Mouse (Mus musculus): Measurements from ENCODE around the gene Atp8a2.
"Not testable (repeated sequence)": the region's sequence is repeated elsewhere in the genome, so short reads cannot be mapped to it uniquely, and the experiment has no call there.

Atp8a2 gene

DNA sequence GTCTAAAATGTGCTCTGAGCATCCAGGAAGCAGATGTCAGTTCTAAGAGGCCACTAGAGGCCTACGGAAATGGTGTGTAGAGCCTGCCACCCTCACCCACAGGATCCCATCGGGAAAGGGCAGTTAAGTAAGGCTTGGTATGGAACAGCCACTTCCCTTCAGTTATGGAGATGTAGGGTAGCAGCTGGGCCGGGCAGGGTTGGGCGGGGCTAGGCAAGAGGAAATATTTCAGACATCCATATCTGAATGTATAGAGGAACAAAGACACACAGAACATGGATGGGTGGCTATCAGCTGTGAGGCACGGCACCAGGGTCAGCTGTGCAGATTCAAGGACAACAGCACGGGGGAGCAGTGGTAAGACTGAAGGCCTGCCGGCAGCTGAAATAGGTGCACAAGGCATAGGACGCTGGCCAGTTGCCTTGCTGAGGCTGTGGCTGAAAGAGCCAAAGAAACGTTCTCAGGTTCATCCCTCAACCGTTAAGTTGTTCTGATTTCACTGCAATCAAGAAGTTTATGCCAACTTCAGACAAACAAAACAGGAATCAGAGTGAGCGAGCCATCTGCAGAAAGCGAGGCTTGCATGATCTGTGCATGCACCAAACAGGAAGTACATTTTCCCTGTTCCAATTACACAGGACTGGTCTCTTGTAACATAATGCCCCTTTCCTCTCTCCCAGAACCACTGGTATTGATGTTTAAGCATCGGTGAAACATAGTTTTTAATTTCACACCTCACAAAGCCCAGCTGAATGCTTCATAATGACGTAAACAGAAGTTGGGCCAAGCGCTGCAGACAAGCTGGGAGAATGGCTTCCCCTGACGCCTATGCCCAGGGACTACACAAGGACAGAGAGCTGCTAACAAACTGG lies 549.9 kb downstream of the Atp8a2 start:
- DNase-seq (ENCODE audit: extremely low read depth, low read depth), result no peak

GRCm38 (mm10) chr14:59644896-59645295 lies 552.1 kb downstream of the Atp8a2 start:
- DNase-seq (ENCODE audit: extremely low read depth, low read depth), result no peak

- no peak for DNase-seq (ENCODE audit: extremely low read depth, low read depth)
Measured at GRCm38 (mm10) chr14:59644166-59644565, 552.8 kb downstream of the Atp8a2 start.

DNA sequence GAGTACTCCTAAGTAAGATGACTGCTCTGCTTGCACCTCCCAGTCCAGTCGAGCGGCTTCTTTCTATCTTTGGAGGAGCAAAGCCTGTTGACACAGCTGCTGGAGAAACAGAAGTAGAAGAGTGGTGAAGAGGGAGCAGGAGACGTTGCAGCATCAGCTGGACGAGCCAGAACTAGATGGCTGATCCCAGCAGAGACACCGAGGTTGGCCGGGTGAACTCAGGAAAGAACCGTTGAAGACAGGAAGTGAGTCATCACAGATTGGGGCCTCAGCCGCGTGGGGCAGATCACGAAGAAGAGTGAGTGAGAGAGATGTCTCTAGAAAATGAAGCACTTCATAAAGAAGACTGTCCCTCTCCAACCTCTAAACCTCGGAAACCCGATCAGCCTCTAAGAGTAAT lies 553.4 kb downstream of the Atp8a2 start:
- peak; percentile 8 for DNase-seq (ENCODE audit: extremely low read depth, low read depth)

DNA sequence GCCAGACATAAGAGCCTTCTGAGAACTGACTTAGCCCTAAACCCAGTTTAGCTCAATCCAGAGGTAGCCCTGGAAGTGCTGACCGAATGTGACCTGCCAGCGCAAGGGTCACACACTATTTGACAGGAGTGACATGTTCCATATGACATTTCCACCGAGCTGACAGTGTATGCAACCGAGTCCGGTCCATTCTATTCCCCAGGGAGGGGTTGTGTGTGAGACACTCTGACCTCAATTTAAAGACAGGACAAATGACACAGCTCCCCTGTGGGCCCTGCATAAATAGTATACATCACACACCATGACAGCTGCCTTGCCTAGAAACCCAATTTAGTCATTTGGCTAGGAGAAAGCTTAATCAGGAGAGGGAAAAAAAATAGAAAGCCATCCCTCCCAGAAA lies 555.1 kb downstream of the Atp8a2 start:
- no peak for DNase-seq (ENCODE audit: extremely low read depth, low read depth)

- no peak for DNase-seq (ENCODE audit: extremely low read depth, low read depth)
Measured at GRCm38 (mm10) chr14:59638906-59639703, 557.9 kb downstream of the Atp8a2 start.

DNA sequence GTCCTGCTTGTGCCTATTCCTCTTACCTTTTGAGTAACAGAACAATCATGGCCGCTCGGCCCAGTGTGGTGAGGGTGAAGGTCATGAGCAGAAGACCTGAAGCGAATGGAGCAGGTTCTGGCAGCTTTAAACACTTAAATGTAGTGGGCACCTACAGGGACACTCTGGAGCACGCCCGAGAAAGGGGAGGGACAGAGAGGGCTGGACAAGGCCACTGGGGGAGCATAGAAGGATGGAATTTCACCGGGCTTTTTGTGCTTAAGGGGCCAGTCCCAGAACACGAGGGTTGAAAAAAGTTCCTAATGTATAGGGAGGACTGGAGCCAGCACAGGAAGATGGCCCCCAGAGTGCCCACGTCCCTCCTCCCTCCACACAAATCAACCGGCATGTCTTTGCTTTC lies 563.0 kb downstream of the Atp8a2 start:
- DNase-seq (ENCODE audit: extremely low read depth, low read depth), result no peak

DNA sequence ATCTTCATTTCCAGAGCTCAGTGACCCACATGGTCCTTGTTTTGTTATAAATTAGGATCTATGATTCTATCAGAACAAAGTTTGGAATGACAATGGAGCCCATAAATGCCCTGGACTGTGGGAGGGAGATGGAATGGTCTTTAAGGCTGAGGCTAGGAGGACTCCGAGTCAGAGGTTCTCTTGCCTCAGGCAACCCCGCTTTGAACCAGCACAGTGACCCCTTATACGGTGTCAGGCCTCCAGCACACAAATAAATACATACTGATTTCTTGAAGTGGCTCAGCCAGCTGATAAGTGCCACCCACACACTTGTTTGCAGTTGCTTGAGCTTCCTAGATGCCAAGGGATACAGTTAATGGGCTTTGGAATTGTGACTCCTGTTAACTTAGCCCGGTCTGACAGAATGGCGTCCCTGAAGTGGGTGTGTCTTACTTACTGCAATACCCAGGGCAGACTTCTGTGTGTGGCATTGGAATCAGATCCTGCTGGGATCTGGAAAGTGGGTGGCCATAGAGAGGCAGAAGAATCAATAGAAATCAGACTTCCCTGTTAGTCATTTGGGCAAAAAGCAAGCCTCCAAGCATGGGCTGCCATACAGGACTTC lies 563.6 kb downstream of the Atp8a2 start:
- no peak for DNase-seq (ENCODE audit: extremely low read depth, low read depth)

- no peak for DNase-seq (ENCODE audit: extremely low read depth, low read depth)
Measured at GRCm38 (mm10) chr14:59632067-59632466, 564.9 kb downstream of the Atp8a2 start.

DNA sequence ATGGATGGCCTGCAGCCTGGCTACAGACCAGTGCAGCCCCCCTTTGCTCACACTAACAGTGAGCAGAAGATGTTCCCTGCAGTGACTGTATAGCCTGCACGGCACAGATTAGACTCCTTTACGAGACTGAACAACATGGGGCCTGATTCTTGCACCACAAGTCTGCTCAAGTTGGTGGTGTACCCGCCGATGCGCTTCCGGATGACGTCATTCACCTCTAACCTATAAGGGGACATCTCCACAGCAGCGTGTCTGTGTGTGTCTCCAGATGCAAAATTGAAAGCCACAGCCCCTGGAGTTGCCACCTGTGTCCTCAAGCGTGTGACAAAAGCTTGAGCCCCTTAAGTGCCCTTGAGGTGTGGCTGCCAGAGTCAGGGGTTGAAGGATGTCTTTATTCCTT lies 566.9 kb downstream of the Atp8a2 start:
- DNase-seq (ENCODE audit: extremely low read depth, low read depth), result no peak

GRCm38 (mm10) chr14:59629308-59629707 lies 567.7 kb downstream of the Atp8a2 start:
- DNase-seq (ENCODE audit: extremely low read depth, low read depth), result no peak

GRCm38 (mm10) chr14:59627823-59628222 lies 569.2 kb downstream of the Atp8a2 start:
- DNase-seq (ENCODE audit: extremely low read depth, low read depth), result no peak

- DNase-seq (ENCODE audit: extremely low read depth, low read depth), result no peak
Measured at GRCm38 (mm10) chr14:59627142-59627680, 569.8 kb downstream of the Atp8a2 start.

DNA sequence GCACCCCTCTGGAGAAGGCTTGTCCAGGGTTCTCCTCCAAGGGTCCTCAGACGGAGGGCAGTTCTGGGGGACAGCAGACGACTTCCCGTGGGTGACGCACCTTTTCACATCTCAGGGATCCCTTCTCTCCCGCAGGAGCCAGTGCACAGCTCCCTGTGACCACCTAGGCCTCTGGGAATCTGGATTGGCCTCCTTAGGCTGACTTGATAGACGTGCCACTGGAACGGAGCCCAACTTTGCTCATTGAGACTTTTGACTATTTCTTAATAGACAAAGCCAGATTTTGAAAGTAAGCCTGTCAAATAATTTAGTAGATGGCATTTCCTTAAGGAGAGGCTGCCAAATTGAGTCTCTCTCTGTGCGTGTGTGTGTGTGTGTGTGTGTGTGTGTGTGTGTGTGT lies 570.3 kb downstream of the Atp8a2 start:
- DNase-seq (ENCODE audit: extremely low read depth, low read depth), result no peak

GRCm38 (mm10) chr14:59625806-59626364 lies 571.1 kb downstream of the Atp8a2 start:
- no peak for DNase-seq (ENCODE audit: extremely low read depth, low read depth)

DNA sequence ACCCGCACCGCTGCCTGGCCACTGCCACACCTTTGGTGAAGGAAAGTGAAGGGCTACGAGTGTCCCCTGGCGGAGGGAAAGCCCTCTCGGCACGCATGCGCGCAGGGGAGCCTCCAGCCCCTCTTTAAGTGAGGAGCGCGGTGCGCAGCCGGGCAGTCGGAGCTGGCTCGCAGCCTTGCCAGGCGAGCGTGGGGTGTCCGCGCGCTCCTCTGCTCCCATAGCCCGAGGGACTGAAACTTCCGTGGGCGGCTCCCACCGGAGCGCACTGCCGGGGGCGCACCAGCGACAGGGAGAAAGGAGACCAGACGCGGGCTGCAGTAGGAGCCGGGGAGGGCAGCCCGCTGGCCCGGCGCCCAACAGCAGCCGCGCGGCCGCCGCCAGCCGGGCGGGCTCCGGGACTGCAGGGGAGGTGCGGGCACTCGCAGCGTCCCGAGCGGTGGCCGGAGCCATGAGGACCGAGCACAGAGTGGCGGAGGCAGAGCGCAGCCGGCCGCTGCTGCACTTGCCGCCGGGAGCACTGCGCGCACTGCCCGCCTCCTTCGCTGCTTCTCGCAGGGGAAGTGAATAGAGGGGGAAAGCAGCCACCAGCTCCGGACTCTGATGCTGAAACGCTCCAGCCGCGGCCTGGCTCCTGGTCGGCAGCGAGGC lies 571.7 kb downstream of the Atp8a2 start, which contains the start of gene Shisa2:
Gene Shisa2, plus strand, starts transcription at position 151 of the 648 bp plus-strand sequence.
- no peak for DNase-seq (ENCODE audit: extremely low read depth, low read depth)

DNA sequence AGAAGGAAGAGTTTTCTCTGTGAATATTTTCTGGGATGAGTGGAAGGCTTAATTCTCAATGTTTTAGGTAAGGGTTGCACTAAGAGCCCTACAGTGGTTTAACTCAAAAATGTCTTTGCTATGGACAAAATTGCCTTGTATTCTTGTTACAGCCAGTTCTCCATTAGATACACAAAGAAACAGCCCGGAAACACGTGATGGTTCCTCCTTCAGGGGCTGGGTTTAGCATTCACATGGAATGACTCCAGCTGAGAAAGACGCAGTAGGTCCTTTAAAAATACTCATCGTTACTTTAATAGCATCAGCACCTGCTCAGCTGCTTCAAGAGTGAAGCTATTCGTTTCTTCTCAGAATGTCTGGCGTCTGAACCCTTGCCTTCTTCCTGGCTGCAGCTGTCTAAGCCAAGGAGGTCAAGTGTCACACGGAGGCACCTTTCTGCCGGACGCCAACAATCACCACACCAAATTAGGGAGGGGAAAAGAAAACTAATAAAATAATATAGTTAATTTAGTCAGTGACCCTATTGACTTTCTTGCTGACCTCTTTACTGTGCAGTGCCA lies 572.6 kb downstream of the Atp8a2 start:
- DNase-seq (ENCODE audit: extremely low read depth, low read depth), result no peak

DNA sequence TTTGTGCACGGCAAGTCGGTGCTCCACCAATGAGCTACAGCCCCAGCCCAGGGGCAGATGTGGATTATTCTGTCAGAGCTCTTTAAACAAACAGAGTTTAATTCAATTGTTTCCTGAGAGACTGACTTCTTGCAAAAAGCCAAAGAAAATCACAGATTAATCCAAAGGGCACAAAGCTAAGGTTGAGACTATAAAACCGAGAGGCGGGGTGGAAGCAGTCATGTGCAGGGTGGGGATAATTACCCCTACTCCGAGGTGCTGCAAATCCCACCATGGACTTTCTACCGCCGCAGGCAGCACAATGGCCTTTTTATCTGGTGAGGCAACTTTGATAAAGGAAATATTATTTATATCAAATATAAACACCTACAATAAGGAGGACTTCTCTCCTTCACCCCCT lies 580.2 kb downstream of the Atp8a2 start:
- no peak for DNase-seq (ENCODE audit: extremely low read depth, low read depth)

DNA sequence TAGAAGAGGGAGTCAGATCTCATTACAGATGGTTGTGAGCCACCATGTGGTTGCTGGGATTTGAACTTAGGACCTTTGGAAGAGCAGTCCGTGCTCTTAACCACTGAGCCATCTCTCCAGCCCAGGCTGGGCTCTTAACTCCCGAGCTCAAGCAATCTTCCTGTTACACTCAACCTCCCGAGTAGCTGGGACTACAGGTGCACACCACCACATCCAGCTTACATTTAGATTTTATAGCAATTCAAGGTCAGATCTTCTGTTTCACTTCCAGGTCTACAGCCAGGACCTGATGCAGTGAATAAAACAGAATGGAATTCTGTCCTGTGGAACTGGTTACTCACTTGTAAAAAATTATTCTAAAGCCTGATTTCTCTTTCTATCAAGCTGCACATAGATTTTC lies 582.8 kb downstream of the Atp8a2 start:
- not testable (repeated sequence) for DNase-seq (ENCODE audit: extremely low read depth, low read depth)

DNA sequence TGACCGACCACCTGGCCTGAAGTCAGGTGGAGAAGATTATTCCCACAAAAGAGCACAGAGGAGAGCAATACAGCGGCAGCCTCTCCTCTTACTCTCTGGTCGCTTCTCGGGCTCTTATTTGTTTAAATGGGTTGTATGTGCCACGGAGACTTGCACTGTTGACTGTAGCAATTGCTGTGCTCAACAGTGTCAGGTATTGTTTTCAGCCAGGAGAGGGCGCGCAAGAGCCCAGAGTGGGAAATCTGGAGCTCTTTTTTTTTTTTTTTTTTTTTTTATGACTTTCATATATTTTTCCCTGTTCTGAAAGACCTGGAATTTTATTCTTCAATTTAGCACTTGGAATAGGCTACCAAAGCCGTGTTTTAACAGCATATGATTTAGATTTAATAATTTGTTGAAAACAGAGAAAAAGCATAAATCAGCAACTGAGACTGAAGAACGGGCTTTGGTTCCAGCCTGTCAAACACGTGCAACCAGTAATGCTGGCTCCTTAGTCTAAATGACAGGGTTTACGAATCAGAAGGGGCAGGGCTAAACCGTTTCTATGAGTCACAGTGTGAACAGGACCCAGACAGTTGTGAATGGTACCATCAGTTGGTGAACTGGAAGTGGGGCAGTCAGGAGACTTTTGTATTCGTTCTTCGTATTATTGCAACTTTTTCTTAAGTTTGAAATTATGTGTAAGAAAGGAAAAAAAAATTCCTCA lies 583.9 kb downstream of the Atp8a2 start:
- no peak for DNase-seq (ENCODE audit: extremely low read depth, low read depth)

Measured in MEL-GATA-1-ER (cell line).